Mouse (Mus musculus) olfactory bulb, adult 2 months (tissue): ENCODE data around the gene Slc28a3. TPM values are rescaled to one million over a fixed set of nuclear protein-coding genes. Genes with fewer than 3 reads are reported as not detected.

ENCODE experiments used
- H3K27ac ChIP-seq: fragments of 200-500 bp; 2 replicates; pipeline ENCODE4 v1.5.1; 2012; ENCODE audit warnings: low read depth, low read length; ENCODE audit not compliant: insufficient read depth
- H3K4me1 ChIP-seq: fragments of 200-500 bp; 2 replicates; pipeline ENCODE4 v1.6.1; 2012; ENCODE audit warnings: low read length; ENCODE audit not compliant: control insufficient read depth, insufficient read depth
- H3K4me3 ChIP-seq: fragments of 200-500 bp; 2 replicates; pipeline ENCODE4 v1.5.1; 2012; ENCODE audit warnings: mild to moderate bottlenecking, low read depth, low read length, moderate library complexity; ENCODE audit not compliant: insufficient read depth
- CTCF ChIP-seq: fragments of 200-500 bp; IDR thresholded peaks from 2 replicates; pipeline ENCODE4 v1.5.1; 2012; ENCODE audit warnings: low read depth, mild to moderate bottlenecking, low read length, moderate library complexity; ENCODE audit not compliant: insufficient read depth
- POLR2A ChIP-seq: fragments of 200-500 bp; IDR thresholded peaks from 2 replicates; pipeline ENCODE4 v1.6.1; 2012; ENCODE audit warnings: mild to moderate bottlenecking, low read depth, low read length, moderate library complexity; ENCODE audit not compliant: insufficient read depth
- WGBS: fragments of 180-500 bp; shearing (Covaris S2); methylation state at CpG from one replicate; pipeline ENCODE4 v1.1.7; 2018; 5-methylcytosine and 5-hydroxymethylcytosine counted together
- polyA plus RNA-seq: library from polyadenylated mRNA; stranded (reverse); fragments of >200 nt; gene quantifications from 2 replicates; pipeline ENCODE4 v1.2.4, GENCODE M21; 2012; ENCODE audit warnings: low replicate concordance; ENCODE audit not compliant: missing spikeins, insufficient read depth, insufficient read length

Slc28a3 gene
- polyA plus RNA-seq, 1 experiment: not detected

DNA sequence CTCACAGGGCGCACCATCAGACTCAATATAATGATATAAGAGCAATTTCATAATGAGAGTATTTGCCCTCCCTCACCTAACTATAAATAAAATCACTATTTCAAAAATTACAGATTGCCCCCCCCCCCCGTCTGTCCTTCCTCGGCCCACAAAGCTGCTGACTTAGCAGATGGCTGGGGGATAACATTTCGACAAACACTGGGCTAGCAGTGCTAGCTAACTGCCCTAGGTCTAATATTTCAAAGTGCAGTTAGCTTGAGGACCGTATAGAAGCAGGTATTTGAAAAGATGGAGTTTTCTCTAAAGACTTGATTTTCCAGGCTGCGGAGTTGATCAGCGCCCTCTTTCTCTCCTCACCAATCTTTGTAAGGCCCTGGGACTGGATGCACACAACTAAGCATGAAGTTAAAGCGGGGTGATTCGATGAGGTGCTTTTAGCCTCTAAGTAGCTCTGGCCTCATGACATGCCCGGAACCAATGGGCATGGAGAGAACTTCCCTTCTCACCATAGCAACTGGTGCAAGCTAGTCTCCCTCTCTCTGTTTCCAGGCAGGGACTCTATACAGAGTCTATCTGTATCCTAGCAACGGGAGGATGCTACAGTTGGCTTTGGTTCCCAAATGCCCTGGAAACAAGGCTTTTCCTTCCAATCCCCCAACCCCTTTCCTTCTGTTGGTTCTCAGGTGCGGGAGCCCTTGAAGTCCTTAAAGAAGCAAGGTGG is 66.8 kb downstream of the Slc28a3 start:
- WGBS: 32% methylated on average over 12 of the region's 12 CpGs
- H3K27ac ChIP-seq: no peak overlapping the region
- no peak for TF ChIP-seq CTCF
- no peak for TF ChIP-seq POLR2A
- H3K4me3 ChIP-seq: no peak overlapping the region
- H3K4me1 ChIP-seq: peaks cover 17% of the 10 kb centered on the region

DNA sequence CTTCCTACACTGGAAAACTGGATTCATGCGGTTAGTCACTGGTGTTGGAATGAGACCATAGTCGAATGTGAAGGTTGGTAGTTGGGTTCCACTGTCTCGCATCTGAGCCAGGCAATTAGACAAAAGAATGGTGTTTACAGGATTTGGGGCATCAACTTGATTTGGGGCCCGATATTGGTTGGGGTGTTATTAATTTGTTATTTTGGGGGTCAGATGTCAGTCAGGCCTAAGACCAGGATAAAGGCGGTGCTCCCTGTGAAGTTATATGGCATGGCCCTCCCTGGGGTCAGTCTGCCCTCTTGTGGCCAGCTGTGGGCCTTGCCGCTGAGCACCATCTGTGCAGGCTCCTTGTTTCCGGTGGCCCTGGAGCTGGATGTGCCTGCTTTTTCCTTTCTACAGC is 67.6 kb downstream of the Slc28a3 start:
- Histone ChIP-seq H3K27ac (no peak overlapping the region), H3K4me1 (peaks cover 14% of the 10 kb centered on the region), H3K4me3 (no peak overlapping the region)
- TF ChIP-seq POLR2A (no peak), CTCF (peak; percentile 90)
- WGBS: 31% methylated on average over 7 of the region's 7 CpGs

DNA sequence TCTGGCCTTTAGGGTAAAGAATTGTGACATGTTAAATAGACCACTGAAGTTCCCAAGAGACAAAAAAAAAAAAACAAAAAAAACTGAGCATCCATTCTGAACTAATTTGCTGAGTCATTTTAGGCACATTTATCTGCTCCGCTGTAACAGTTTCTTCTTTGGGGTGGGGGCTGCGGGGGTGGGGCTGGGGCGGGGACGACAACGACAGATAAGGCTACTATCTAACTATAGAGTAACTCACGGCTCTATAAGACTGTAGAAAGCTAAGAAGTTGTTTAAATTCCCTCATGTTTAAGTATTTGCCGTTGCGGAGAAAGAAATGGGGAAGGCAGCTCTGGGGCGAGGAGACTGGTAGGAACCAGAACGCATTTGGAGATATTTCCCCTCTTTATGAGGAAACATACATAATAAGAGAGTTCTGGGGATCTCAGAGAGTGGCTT is 68.1 kb downstream of the Slc28a3 start:
- H3K4me3 ChIP-seq: no peak overlapping the region
- no peak overlapping the region for H3K27ac ChIP-seq
- H3K4me1 ChIP-seq: peaks cover 17% of the 10 kb centered on the region
- TF ChIP-seq POLR2A (no peak), CTCF (no peak)
- WGBS: 63% methylated on average over 10 of the region's 10 CpGs

DNA sequence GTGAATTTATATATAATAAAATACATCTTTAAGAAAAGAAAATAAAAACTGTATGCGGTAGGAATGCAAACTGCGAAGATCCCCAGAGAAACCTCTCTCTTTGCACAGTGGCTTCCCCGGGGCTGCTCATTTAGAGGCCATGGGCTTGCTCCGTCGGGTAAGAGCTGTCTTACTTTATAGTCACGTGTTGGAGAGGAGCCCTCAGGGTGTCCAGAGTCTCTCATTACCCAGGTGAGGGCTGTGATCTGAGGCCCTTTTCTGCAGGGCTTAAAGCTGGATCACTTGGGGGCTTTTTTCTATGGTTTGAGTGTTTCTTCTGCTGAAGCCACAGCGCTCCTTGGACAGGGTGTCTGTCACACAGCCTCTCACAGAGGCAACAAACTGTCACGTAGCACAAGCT is 68.5 kb downstream of the Slc28a3 start:
- no peak for TF ChIP-seq POLR2A
- no peak for TF ChIP-seq CTCF
- Histone ChIP-seq H3K27ac (no peak overlapping the region), H3K4me3 (no peak overlapping the region), H3K4me1 (peaks cover 17% of the 10 kb centered on the region)
- 84% methylated on average over 8 of the region's 8 CpGs for WGBS

DNA sequence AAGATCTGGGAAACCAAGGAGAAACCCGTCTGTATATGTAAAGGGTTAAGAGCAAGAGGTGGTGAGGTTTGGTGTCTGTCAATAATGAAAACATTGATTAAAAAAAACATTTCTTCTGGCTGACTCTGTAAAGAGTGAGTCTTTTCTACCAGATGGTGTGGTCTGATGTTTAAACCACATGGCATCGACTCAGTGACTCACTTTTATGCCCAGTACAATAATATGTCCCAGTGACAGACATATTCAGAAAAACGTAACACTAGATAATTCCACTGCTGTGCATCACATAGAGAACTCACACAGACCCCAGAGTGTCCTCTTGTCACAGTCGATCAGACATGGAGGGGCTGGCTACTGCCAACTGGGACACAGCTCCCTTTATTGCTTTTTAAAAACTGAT is 69.1 kb downstream of the Slc28a3 start:
- TF ChIP-seq POLR2A (no peak), CTCF (no peak)
- 79% methylated on average over 4 of the region's 4 CpGs for WGBS
- H3K4me1 ChIP-seq: peaks cover 17% of the 10 kb centered on the region
- no peak overlapping the region for H3K27ac ChIP-seq
- H3K4me3 ChIP-seq: no peak overlapping the region

DNA sequence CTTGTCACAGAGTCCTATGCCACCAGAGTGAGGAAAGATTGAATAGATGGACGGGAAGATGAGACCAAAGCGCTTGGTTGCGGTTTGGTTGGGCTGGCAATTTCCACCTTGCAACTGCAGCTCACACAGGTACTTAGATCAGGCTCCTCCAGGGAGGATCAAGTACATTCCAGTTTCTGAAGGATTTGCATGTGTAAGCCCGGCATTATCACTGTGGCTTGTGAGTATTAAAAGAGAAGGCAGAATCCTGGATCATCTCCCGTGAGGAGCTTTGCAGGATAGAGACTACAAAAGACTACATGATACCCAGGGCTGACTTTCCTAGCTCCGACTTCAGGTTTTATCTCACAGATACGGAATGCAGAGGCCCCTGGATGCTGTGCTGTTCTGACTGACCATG is 71.7 kb downstream of the Slc28a3 start:
- TF ChIP-seq CTCF (no peak), POLR2A (no peak)
- 88% methylated on average over 7 of the region's 7 CpGs for WGBS
- Histone ChIP-seq H3K27ac (no peak overlapping the region), H3K4me3 (no peak overlapping the region), H3K4me1 (peaks cover 13% of the 10 kb centered on the region)

DNA sequence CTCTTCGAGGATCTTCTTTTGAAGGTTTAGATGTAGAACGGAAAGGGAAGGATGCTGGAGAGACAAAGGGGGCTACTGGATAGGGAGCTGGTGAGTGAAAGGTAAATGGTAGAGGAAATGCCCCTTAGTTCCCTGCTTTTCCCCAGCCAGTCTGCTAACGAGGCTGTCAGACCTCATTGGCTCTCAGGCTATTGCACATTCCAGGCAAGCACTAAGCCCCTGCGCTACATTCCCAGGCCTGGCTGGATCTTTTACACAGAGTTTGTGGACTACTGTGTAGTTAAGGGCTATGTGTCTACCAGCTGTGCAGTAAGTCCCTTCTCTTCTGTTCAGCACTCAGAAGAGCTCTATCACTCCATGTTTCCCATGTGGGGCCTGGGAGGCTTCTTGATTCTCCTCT is 72.3 kb downstream of the Slc28a3 start:
- WGBS: 73% methylated on average over 4 of the region's 4 CpGs
- TF ChIP-seq POLR2A (no peak), CTCF (no peak)
- Histone ChIP-seq H3K4me1 (peaks cover 10% of the 10 kb centered on the region), H3K4me3 (no peak overlapping the region), H3K27ac (no peak overlapping the region)

DNA sequence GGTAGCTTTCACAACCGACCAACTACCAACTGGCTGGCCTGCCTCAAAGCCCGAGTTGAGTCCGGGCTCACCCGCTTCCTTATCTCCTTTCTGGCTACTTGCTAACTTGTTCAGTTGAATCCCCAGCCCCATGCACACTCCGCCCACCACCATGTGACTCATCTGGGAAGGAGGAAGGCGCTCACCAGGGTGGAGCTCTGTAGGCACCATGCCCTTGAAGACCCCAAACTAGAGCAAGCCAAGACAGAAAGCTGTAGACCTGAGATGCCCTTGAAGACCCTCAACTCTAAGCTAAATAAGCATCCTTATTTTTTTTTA is 72.8 kb downstream of the Slc28a3 start:
- 85% methylated on average over 6 of the region's 6 CpGs for WGBS
- no peak overlapping the region for H3K27ac ChIP-seq
- TF ChIP-seq POLR2A (no peak), CTCF (no peak)
- H3K4me3 ChIP-seq: no peak overlapping the region
- peaks cover 10% of the 10 kb centered on the region for H3K4me1 ChIP-seq

DNA sequence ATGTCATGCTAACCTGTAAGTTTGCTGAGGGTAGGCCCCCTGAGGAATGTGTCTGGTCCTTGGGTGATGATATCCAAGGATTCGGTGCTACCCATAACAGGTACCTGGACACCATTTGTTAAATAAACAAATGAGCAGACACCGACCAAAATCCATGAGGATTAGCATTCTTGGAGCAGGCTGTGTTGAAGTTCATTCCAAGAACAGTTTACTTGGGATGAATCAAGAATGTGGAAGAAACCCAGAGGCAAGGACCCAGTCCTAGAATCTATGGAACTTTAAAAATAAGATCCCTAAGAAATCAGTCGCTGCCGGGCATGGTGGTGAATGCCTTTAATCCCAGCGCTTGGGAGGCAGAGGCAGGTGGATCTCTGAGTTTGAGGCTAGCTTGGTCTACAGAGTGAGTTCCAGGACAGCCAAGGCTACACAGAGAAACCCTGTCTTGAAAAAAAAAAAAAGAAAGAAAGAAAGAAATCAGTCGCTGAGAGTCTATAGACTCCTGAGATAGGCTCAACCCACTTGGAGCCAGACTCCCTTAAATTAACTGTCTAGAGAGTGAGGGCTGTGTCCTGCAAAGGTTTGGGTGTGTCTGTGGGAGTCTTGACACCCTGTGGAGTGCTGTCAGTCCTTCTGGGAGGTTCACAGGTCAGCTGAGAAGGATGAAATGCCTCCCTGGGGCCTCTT is 73.3 kb downstream of the Slc28a3 start:
- Histone ChIP-seq H3K4me3 (no peak overlapping the region), H3K4me1 (peaks cover 9% of the 10 kb centered on the region), H3K27ac (no peak overlapping the region)
- WGBS: 95% methylated on average over 6 of the region's 6 CpGs
- TF ChIP-seq POLR2A: no peak
- no peak for TF ChIP-seq CTCF
